ENCODE assay signal across 17 mouse cellular contexts in genomic region chr12:52395111-52395510, GRCm38 (mm10).
DNase-seq lines count a peak whose midpoint lies in the region; ATAC-seq lines count a peak whose summit lies in the region.
"Had no signal": no experiment of that assay in that cellular context is flagged by ENCODE, and none has a peak within 500 bp of the region (broad histone marks: within the 10 kb centered on the region; RNA-seq: fewer than 3 reads in every experiment).

No protein-coding gene starts in this region.

- no peak for DNase-seq in heart, embryonic 10.5 days (ENCODE audit: low spot score)
- no peak for DNase-seq in heart, adult 9 months (ENCODE audit: low spot score in 2 of 2)
- DNase-seq in midbrain, embryonic 10.5 days (ENCODE audit: low spot score): no peak
- no peak for DNase-seq in midbrain, embryonic 11.5 days (ENCODE audit: low spot score, missing footprints)
- DNase-seq in ES-CJ7 (ENCODE audit: low read depth, low spot score): peak; percentile 97
- peak; percentile 95 for DNase-seq in ZHBTc4 (ENCODE audit: low read depth, low spot score)
- DNase-seq in urinary bladder, postnatal 25 days (ENCODE audit: low spot score): no peak
- DNase-seq: cerebellum, adult 2 months; gastrocnemius, adult 2 months; kidney, adult 8-10 months; kidney, postnatal 25 days; liver, postnatal 0 days had no signal

- H3K36me3 ChIP-seq in heart, embryonic 10.5 days: no peaks in the 10 kb centered on the region
- no peaks in the 10 kb centered on the region for H3K36me3 ChIP-seq in midbrain, embryonic 10.5 days
- no peaks in the 10 kb centered on the region for H3K36me3 ChIP-seq in midbrain, embryonic 11.5 days (ENCODE audit: control insufficient read depth, insufficient read depth, low read length)
- H3K36me3 ChIP-seq: G1E; limb, embryonic 10.5 days; neural tube, embryonic 12.5 days had no signal

- WGBS in heart, embryonic 10.5 days: 49% methylated on average over 4 of the region's 4 CpGs
- 46% methylated on average over 4 of the region's 4 CpGs for WGBS in midbrain, embryonic 10.5 days
- WGBS in midbrain, embryonic 11.5 days: 43% methylated on average over 4 of the region's 4 CpGs

- H3K9me3 ChIP-seq in heart, embryonic 10.5 days: no peaks in the 10 kb centered on the region
- H3K9me3 ChIP-seq in midbrain, embryonic 10.5 days (replicated peaks): no peaks in the 10 kb centered on the region
- H3K9me3 ChIP-seq in midbrain, embryonic 11.5 days (ENCODE audit: control insufficient read depth, low read length): no peaks in the 10 kb centered on the region
- H3K9me3 ChIP-seq: limb, embryonic 10.5 days; neural tube, embryonic 12.5 days had no signal

- H3K4me1 ChIP-seq in heart, embryonic 10.5 days: peaks cover 40% of the 10 kb centered on the region
- peaks cover 44% of the 10 kb centered on the region for H3K4me1 ChIP-seq in midbrain, embryonic 10.5 days
- peaks cover 4% of the 10 kb centered on the region; the same call in 1 of the 2 replicates for H3K4me1 ChIP-seq in midbrain, embryonic 11.5 days (ENCODE audit: control insufficient read depth, insufficient read depth, low read length)
- H3K4me1 ChIP-seq: megakaryocyte, embryonic 14.5 days had no signal

- no peak overlapping the region for H3K4me2 ChIP-seq in midbrain, embryonic 11.5 days
- H3K4me2 ChIP-seq: hindbrain, embryonic 14.5 days; neural tube, embryonic 12.5 days had no signal

- H3K27ac ChIP-seq in heart, embryonic 10.5 days: peak overlapping the region; percentile 67
- H3K27ac ChIP-seq in midbrain, embryonic 10.5 days (replicated peaks): peak overlapping the region; percentile 55; the same call in 1 of the 2 replicates
- no peak overlapping the region for H3K27ac ChIP-seq in midbrain, embryonic 11.5 days (ENCODE audit: low read depth, low read length)
- H3K27ac ChIP-seq: hindbrain, embryonic 14.5 days; limb, embryonic 10.5 days; neural tube, embryonic 12.5 days had no signal

- ATAC-seq in midbrain, embryonic 11.5 days (ENCODE audit: low FRiP score): no peak
- ATAC-seq: liver, postnatal 0 days had no signal

- H3K4me3 ChIP-seq in heart, embryonic 10.5 days: no peak overlapping the region
- no peak overlapping the region for H3K4me3 ChIP-seq in midbrain, embryonic 10.5 days
- H3K4me3 ChIP-seq in midbrain, embryonic 11.5 days (ENCODE audit: low read depth, low read length): no peak overlapping the region
- H3K4me3 ChIP-seq: gastrocnemius, adult 2 months; limb, embryonic 10.5 days; megakaryocyte, embryonic 14.5 days; neural tube, embryonic 12.5 days had no signal

- no peaks in the 10 kb centered on the region for H3K27me3 ChIP-seq in heart, embryonic 10.5 days (ENCODE audit: insufficient read depth, poor library complexity, severe bottlenecking)
- H3K27me3 ChIP-seq in midbrain, embryonic 10.5 days (ENCODE audit: low read depth, poor library complexity, severe bottlenecking): no peaks in the 10 kb centered on the region
- no peaks in the 10 kb centered on the region for H3K27me3 ChIP-seq in midbrain, embryonic 11.5 days (ENCODE audit: control insufficient read depth, insufficient read depth, low read length)
- H3K27me3 ChIP-seq: neural tube, embryonic 12.5 days had no signal

- H3K9ac ChIP-seq in midbrain, embryonic 11.5 days (ENCODE audit: low read length): no peak overlapping the region
- H3K9ac ChIP-seq: hindbrain, embryonic 14.5 days; liver, postnatal 0 days; neural tube, embryonic 12.5 days had no signal

Comparison
In these comparisons a context has a peak if more than half of its experiments do, and no peak if none do; other contexts are left out.
1. DNase-seq: peak in ES-CJ7 (single experiment) and ZHBTc4 (single experiment); none in heart, embryonic 10.5 days (single experiment), heart, adult 9 months (0 of 2), midbrain, embryonic 10.5 days (single experiment), midbrain, embryonic 11.5 days (single experiment) and urinary bladder, postnatal 25 days (single experiment).